Mouse (Mus musculus) small intestine, adult 2 months (tissue): Measurements from ENCODE around the gene Rin3. TPM values are rescaled to one million over a fixed set of nuclear protein-coding genes. Genes with fewer than 3 reads are reported as not detected.

ENCODE experiments used
- H3K27ac ChIP-seq: fragments of 200-500 bp; 2 replicates; pipeline ENCODE4 v1.5.1; 2012; ENCODE audit warnings: low read depth, low read length, control low read depth, inconsistent platforms; ENCODE audit not compliant: insufficient read depth
- H3K27me3 ChIP-seq: fragments of 200-500 bp; 2 replicates; pipeline ENCODE4 v1.6.1; 2012; ENCODE audit warnings: mild to moderate bottlenecking, moderate library complexity, low read length, inconsistent platforms; ENCODE audit not compliant: control insufficient read depth, insufficient read depth
- H3K36me3 ChIP-seq: fragments of 200-500 bp; 2 replicates; pipeline ENCODE4 v1.6.1; 2012; ENCODE audit warnings: mild to moderate bottlenecking, low read length, control low read depth, inconsistent platforms; ENCODE audit not compliant: control insufficient read depth, insufficient read depth
- H3K4me1 ChIP-seq: fragments of 200-500 bp; 2 replicates; pipeline ENCODE4 v1.6.1; 2012; ENCODE audit warnings: low read length, inconsistent platforms, mixed read lengths; ENCODE audit not compliant: control insufficient read depth, insufficient read depth, insufficient read length
- H3K4me3 ChIP-seq: fragments of 200-500 bp; 2 replicates; pipeline ENCODE4 v1.5.1; 2012; ENCODE audit warnings: low read depth, mild to moderate bottlenecking, control low read depth, inconsistent platforms, low read length, moderate library complexity
- CTCF ChIP-seq: fragments of 200-500 bp; IDR thresholded peaks from 2 replicates; pipeline ENCODE4 v1.5.1; 2012; ENCODE audit warnings: low read depth, mild to moderate bottlenecking, control low read depth, inconsistent platforms, low read length, moderate library complexity, mixed read lengths; ENCODE audit not compliant: insufficient replicate concordance, insufficient read length; ENCODE audit errors: extremely low read depth
- POLR2A ChIP-seq: fragments of 200-500 bp; IDR thresholded peaks from 2 replicates; pipeline ENCODE4 v1.6.1; 2012; ENCODE audit warnings: low read depth, mild to moderate bottlenecking, control low read depth, inconsistent platforms, low read length, moderate library complexity
- WGBS: fragments of 180-500 bp; shearing (Covaris S2); methylation state at CpG from one replicate; pipeline ENCODE4 v1.1.7; 2018; 5-methylcytosine and 5-hydroxymethylcytosine counted together
- polyA plus RNA-seq: library from polyadenylated mRNA; depleted of rRNA; stranded (reverse); fragments of >200 nt; gene quantifications from 2 replicates; pipeline ENCODE4 v1.2.3, GENCODE M21; 2012; rRNA removed

The Rin3 gene
- polyA plus RNA-seq = 5.9 and 10.7 TPM in 2 replicates

- WGBS = under 1% methylated on average over 75 of the region's 75 CpGs
- H3K4me3 ChIP-seq = peak within 1 kb of the TSS; percentile 88
- no peaks in the 10 kb centered on the region for H3K27me3 ChIP-seq
- peak within 1 kb of the TSS; percentile 48 for H3K27ac ChIP-seq
- peaks cover 12% of the 10 kb centered on the region for H3K4me1 ChIP-seq
- TF ChIP-seq POLR2A (peak; percentile 44), CTCF (no peak)
- no peaks in the 10 kb centered on the region for H3K36me3 ChIP-seq
Observed at GRCm38 (mm10) chr12:102282763-102283482, at the start of gene Rin3. Gene Rin3 (plus strand): TSS chr12:102283048.

GRCm38 (mm10) chr12:102235551-102235950, 47.3 kb upstream of the Rin3 start:
- WGBS = 54% methylated on average over 3 of the region's 3 CpGs
- Histone ChIP-seq H3K36me3 (no peaks in the 10 kb centered on the region), H3K4me1 (no peaks in the 10 kb centered on the region), H3K27ac (no peak overlapping the region), H3K4me3 (no peak overlapping the region), H3K27me3 (no peaks in the 10 kb centered on the region)
- no peak for TF ChIP-seq CTCF
- no peak for TF ChIP-seq POLR2A

- no peak overlapping the region for H3K4me3 ChIP-seq
- 89% methylated on average over 6 of the region's 6 CpGs for WGBS
- TF ChIP-seq CTCF (no peak), POLR2A (no peak)
- no peaks in the 10 kb centered on the region for H3K36me3 ChIP-seq
- H3K27me3 ChIP-seq = no peaks in the 10 kb centered on the region
- no peaks in the 10 kb centered on the region for H3K4me1 ChIP-seq
- H3K27ac ChIP-seq = no peak overlapping the region
Observed at GRCm38 (mm10) chr12:102236317-102236716, 46.5 kb upstream of the Rin3 start.

- 0 out of 2 replicates have a peak, but pooled peaks cover 2% of the 10 kb centered on the region for H3K4me1 ChIP-seq
- no peak overlapping the region for H3K27ac ChIP-seq
- 40% methylated on average over 6 of the region's 6 CpGs for WGBS
- H3K4me3 ChIP-seq = no peak overlapping the region
- no peaks in the 10 kb centered on the region for H3K36me3 ChIP-seq
- H3K27me3 ChIP-seq = no peaks in the 10 kb centered on the region
- TF ChIP-seq POLR2A = no peak
- TF ChIP-seq CTCF = no peak
Observed at GRCm38 (mm10) chr12:102242076-102242722, 40.6 kb upstream of the Rin3 start.

GRCm38 (mm10) chr12:102243915-102244314, 38.9 kb upstream of the Rin3 start:
- 0 out of 2 replicates have a peak, but pooled peaks cover 2% of the 10 kb centered on the region for H3K4me1 ChIP-seq
- H3K27me3 ChIP-seq = no peaks in the 10 kb centered on the region
- H3K4me3 ChIP-seq = no peak overlapping the region
- WGBS = 62% methylated on average over 1 of the region's 1 CpGs
- TF ChIP-seq POLR2A (no peak), CTCF (no peak)
- H3K27ac ChIP-seq = no peak overlapping the region
- no peaks in the 10 kb centered on the region for H3K36me3 ChIP-seq

GRCm38 (mm10) chr12:102246226-102246625, 36.6 kb upstream of the Rin3 start:
- Histone ChIP-seq H3K27me3 (no peaks in the 10 kb centered on the region), H3K36me3 (no peaks in the 10 kb centered on the region), H3K4me1 (0 out of 2 replicates have a peak, but pooled peaks cover 2% of the 10 kb centered on the region), H3K4me3 (no peak overlapping the region), H3K27ac (no peak overlapping the region)
- TF ChIP-seq CTCF = no peak
- no peak for TF ChIP-seq POLR2A
- WGBS = 86% methylated on average over 5 of the region's 5 CpGs

- Histone ChIP-seq H3K4me3 (no peak overlapping the region), H3K36me3 (no peaks in the 10 kb centered on the region), H3K27ac (no peak overlapping the region), H3K4me1 (no peaks in the 10 kb centered on the region), H3K27me3 (no peaks in the 10 kb centered on the region)
- WGBS = 88% methylated on average over 6 of the region's 6 CpGs
- no peak for TF ChIP-seq POLR2A
- no peak for TF ChIP-seq CTCF
Observed at GRCm38 (mm10) chr12:102248104-102248503, 34.7 kb upstream of the Rin3 start.
